Mouse (Mus musculus): ENCODE measurements around the gene Tmem63b.
"Not testable (repeated sequence)": the region's sequence is repeated elsewhere in the genome, so short reads cannot be mapped to it uniquely, and the experiment has no call there.

Tmem63b gene

DNA sequence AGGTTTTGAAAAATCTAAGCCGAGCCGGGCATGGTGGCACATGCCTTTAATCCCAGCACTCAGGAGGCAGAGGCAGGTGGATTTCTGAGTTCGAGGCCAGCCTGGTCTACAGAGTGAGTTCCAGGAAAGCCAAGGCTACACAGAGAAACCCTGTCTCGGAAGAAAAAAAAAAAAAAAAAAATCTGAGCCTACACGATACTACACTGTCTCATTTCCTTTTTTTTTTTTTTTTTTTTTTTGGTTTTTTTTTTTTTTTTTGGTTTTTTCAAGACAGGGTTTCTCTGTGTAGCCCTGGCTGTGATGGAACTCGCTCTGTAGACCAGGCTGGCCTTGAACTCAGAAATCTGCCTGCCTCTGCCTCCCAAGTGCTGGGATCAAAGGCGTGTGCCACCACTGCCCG, 63.3 kb downstream of the Tmem63b start:
- not testable (repeated sequence) for DNase-seq (ENCODE audit: low spot score in 2 of 2)

DNA sequence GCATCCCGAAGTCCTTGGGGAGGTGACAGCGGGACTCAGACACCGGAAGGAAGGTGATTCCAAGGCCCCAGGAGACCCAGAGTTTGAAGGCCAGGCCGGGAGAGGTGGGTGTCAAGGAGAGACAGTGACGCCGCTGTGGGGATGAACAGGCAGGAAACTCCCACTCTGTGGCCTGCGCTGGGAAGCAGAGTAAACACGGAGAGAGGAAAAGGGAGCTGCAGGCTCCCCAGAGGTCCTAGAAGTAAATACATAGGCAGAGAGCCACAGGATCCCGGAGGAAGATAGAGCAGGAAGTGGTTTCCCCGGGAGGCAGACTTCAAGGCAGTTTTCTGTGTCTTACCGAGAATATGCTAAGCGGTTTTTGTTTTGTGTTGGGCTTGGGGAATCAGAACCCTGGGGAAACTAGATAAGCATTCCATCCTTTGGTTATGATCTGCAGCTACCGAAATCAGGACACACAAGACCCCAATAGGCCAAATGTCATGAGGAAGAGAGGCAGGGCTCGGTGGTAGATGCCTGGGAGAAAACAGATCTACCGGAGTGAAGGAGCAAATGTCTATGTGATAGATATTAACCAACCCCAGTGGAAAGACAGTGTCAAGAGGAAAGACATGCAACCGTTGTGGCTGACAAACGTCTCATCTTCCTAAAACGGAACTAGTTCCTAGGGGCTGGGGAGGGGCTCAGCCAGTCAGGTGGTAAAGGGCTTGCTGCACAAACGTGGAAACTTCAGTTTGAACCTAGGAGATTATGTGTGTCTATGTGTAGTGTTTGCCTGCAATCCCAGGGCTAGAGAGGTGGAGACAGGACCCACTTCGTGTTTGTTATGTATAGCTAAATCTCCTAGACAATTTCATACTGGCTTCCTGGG, 67.1 kb downstream of the Tmem63b start:
- no peak for DNase-seq (ENCODE audit: low spot score in 2 of 2)

DNA sequence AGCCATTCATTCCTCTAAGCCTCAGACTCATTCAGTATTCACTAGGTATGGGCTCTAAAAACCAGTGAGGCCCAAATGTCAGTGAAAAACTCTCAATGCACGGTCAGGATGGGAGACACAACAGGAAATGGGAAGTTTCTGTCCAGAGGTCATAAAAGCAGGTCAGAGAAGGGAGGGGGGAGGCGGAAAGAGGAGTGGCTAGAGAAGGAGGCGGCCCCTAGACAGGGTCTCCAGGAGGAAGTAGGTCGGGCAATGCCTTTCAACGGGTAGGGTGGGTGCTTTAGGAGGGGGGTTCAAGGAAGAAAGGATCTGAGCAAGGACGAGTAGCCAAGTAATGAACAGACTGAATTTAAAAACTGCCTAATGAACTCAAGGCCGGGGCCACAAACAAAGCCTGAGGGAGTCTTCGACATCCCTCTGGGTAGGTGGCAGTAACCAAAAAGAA, 67.7 kb downstream of the Tmem63b start:
- DNase-seq (ENCODE audit: low spot score in 2 of 2), result no peak

DNA sequence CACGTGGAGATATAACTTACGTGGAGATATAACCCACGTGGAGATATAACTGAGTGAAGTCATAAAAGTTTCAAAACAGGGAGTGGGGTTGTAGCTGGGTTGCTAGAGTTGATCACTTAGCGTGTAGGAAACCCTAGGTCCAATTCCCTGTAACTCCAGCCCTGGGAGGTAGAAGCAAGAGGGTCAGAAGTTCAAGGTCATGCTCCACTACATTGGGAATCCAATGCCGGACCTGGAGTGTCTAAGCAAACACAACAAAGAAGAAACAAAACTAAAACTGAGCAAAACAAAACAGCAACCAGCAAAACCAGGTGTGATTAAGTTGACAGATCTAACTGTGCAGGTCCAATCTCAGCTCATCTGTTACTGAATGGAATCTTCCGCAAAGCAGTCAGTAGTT, 69.0 kb downstream of the Tmem63b start:
- DNase-seq (ENCODE audit: low spot score in 2 of 2), result no peak

- no peak for DNase-seq (ENCODE audit: low spot score in 2 of 2)
Measured at GRCm38 (mm10) chr17:45616679-45617078, 70.0 kb downstream of the Tmem63b start.

- DNase-seq (ENCODE audit: low spot score in 2 of 2), result no peak
Measured at GRCm38 (mm10) chr17:45616046-45616650, 70.6 kb downstream of the Tmem63b start.

GRCm38 (mm10) chr17:45612921-45613320, 73.8 kb downstream of the Tmem63b start:
- DNase-seq (ENCODE audit: low spot score in 2 of 2), result no peak

GRCm38 (mm10) chr17:45612008-45612407, 74.7 kb downstream of the Tmem63b start:
- DNase-seq (ENCODE audit: low spot score in 2 of 2), result no peak

All from spleen, postnatal 14 days (tissue).